Mouse (Mus musculus) embryonic facial prominence, embryonic 10.5 days (tissue): ENCODE measurements at regions not wholly inside any gene's neighbourhood (a gene's known extent, or its start where the extent isn't known, plus 50 kb on each side); places are given as distances from the start of the nearest gene placed in this dataset.

Experiments
- DNase-seq: peaks from one replicate; pipeline ENCODE4 v3.0.0-alpha.2; 2017; ENCODE audit warnings: low spot score
- H3K27ac ChIP-seq: fragments of 300-500 bp; sonication (generic); replicated peaks from 2 replicates; pipeline ENCODE4 v1.5.1; 2016; ENCODE audit warnings: mild to moderate bottlenecking
- H3K27me3 ChIP-seq: fragments of 300-500 bp; sonication (generic); replicated peaks from 2 replicates; pipeline ENCODE4 v1.6.1; 2016; ENCODE audit warnings: low read depth, mild to moderate bottlenecking; ENCODE audit not compliant: poor library complexity, severe bottlenecking
- H3K36me3 ChIP-seq: fragments of 300-500 bp; sonication (generic); replicated peaks from 2 replicates; pipeline ENCODE4 v1.6.1; 2016; ENCODE audit warnings: mild to moderate bottlenecking, moderate library complexity
- H3K4me1 ChIP-seq: fragments of 300-500 bp; sonication (generic); 2 replicates; pipeline ENCODE4 v1.6.1; 2016
- H3K4me3 ChIP-seq: fragments of 300-500 bp; sonication (generic); 2 replicates; pipeline ENCODE4 v1.5.1; 2016; ENCODE audit warnings: mild to moderate bottlenecking, moderate library complexity
- H3K9me3 ChIP-seq: fragments of 300-500 bp; sonication (generic); 2 replicates; pipeline ENCODE4 v1.6.1; 2016; ENCODE audit warnings: mild to moderate bottlenecking
- WGBS: fragments of 180-500 bp; shearing (Covaris S2); methylation state at CpG from one replicate; pipeline ENCODE4 v1.1.7; 2016; 5-methylcytosine and 5-hydroxymethylcytosine counted together

DNA sequence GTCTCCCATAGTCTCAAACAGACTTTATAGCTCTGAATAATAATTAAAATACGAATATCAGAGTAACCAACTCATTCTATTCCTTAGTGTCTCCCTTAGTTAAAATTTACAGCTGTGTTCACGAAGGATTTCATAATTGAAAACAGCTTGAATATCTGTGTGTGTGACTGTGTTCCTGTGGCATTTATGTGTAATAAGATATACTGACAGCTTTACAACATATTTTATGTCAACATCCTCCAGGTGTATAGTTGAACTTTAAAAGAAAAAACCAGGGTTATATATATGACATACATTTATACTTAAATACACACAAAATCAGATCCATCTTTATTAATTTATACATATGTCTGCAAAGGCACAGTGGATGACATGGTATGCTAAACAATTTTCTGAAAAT is 764.7 kb downstream of the Plod2 start:
- Histone ChIP-seq H3K36me3 (no peaks in the 10 kb centered on the region), H3K4me1 (no peaks in the 10 kb centered on the region), H3K9me3 (no peaks in the 10 kb centered on the region), H3K27me3 (no peaks in the 10 kb centered on the region), H3K4me3 (no peak overlapping the region), H3K27ac (no peak overlapping the region)
- WGBS: 73% methylated on average over 2 of the region's 2 CpGs
- DNase-seq: no peak

DNA sequence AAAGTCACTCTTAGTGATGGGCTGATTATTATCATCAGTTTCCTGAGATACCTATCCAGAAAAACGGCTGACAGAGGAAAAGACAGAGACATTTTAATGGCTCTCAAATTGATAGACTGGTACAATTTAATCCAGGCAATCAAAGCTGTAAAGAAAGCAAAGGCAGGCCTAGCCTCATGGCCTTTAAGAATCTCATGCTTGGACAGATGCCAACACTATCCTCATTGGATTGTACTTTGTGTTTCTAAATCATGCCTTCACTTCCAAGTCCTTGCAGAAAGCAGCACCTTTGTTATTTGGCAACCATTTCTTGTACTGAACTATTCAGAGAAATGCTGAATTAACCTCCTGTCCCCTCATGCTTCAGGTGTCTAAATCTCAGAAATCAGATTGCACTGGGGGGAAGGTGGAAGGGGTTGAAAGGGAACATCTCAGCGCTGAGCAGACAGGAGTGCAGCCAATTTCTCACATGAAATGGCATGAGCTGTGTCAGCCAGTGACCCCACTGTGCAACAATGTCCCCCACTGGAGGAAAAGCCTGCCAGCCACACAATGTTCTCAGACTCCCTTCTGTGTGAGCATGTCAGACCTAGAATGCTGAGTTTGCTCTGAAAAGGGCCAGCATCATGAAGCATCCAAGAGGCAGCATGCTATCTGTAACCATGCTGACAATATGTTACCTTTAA is 787.1 kb downstream of the Plod2 start:
- no peaks in the 10 kb centered on the region for H3K27me3 ChIP-seq
- no peak for DNase-seq
- no peak overlapping the region for H3K27ac ChIP-seq
- WGBS: 65% methylated on average over 2 of the region's 2 CpGs
- H3K9me3 ChIP-seq: no peaks in the 10 kb centered on the region
- H3K36me3 ChIP-seq: no peaks in the 10 kb centered on the region
- H3K4me3 ChIP-seq: no peak overlapping the region
- H3K4me1 ChIP-seq: no peaks in the 10 kb centered on the region
